ENCODE assay signal across 13 mouse cellular contexts in the genomic region with DNA sequence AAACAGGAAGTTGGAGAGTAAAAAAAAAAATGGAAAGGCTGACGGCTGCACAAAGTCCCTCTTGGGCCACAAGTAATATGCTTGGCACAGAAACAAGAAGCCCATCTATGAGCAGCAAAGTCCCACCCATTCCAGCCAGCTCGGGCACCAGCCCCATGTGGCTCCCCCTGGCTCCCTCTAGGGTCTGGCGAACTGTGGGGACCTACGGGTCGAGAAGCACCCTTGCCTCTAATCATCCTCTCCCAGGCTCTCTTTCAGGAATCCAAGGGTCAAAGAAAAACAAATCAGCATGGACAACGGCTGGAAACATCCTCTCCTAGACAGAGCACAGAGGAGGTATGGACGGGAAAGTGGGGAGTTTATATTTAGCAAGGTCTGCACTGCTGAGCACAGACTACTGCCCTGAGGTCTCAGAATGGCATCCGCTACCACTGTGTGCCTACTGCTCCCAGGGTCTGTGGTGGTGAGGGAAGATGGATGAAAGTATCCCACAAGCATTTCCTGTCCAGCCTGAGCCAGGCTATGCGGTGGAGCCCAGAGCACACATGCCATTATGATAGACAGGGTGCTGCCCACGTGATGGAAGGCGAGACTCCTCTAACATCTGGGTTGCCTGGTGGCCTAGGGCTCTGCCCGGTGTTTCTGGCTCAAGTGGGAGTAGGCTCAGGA.
DNase-seq lines count a peak whose midpoint lies in the region; ATAC-seq lines count a peak whose summit lies in the region.
"Had no signal": no experiment of that assay in that cellular context is flagged by ENCODE, and none has a peak within 500 bp of the region (broad histone marks: within the 10 kb centered on the region; RNA-seq: fewer than 3 reads in every experiment).

No protein-coding gene starts in this region.

- ATAC-seq in embryonic facial prominence, embryonic 13.5 days (ENCODE audit: insufficient number of reproducible peaks, insufficient read depth, low FRiP score, low TSS enrichment, low read depth) = peak; percentile 64; the same call in 1 of the 2 replicates
- ATAC-seq in hindbrain, embryonic 15.5 days (ENCODE audit: low FRiP score, low read depth) = peak; percentile 19; the same call in 1 of the 2 replicates
- no peak; the same call in 1 of the 2 replicates for ATAC-seq in hindbrain, embryonic 14.5 days (ENCODE audit: low FRiP score)
- peak; percentile 24; the same call in 1 of the 2 replicates for ATAC-seq in neural tube, embryonic 14.5 days (ENCODE audit: low read depth)

- peaks cover 11% of the 10 kb centered on the region for H3K4me1 ChIP-seq in embryonic facial prominence, embryonic 13.5 days
- peaks cover 5% of the 10 kb centered on the region for H3K4me1 ChIP-seq in embryonic facial prominence, embryonic 10.5 days
- no peaks in the 10 kb centered on the region for H3K4me1 ChIP-seq in hindbrain, embryonic 15.5 days (replicated peaks)
- H3K4me1 ChIP-seq in hindbrain, embryonic 14.5 days (replicated peaks; ENCODE audit: control insufficient read depth, insufficient read depth, low read length) = no peaks in the 10 kb centered on the region
- no peaks in the 10 kb centered on the region for H3K4me1 ChIP-seq in neural tube, embryonic 14.5 days (ENCODE audit: control insufficient read depth, insufficient read depth, low read length)

- H3K4me2 ChIP-seq in embryonic facial prominence, embryonic 13.5 days = no peak overlapping the region
- no peak overlapping the region for H3K4me2 ChIP-seq in hindbrain, embryonic 15.5 days
- no peak overlapping the region for H3K4me2 ChIP-seq in hindbrain, embryonic 14.5 days (replicated peaks)
- no peak overlapping the region for H3K4me2 ChIP-seq in neural tube, embryonic 14.5 days (ENCODE audit: low read depth, low read length)

- no peaks in the 10 kb centered on the region for H3K27me3 ChIP-seq in embryonic facial prominence, embryonic 13.5 days
- no peaks in the 10 kb centered on the region for H3K27me3 ChIP-seq in embryonic facial prominence, embryonic 10.5 days (replicated peaks; ENCODE audit: low read depth, poor library complexity, severe bottlenecking)
- H3K27me3 ChIP-seq in hindbrain, embryonic 15.5 days = no peaks in the 10 kb centered on the region
- no peaks in the 10 kb centered on the region for H3K27me3 ChIP-seq in hindbrain, embryonic 14.5 days (ENCODE audit: control insufficient read depth, insufficient read depth, low read length)
- no peaks in the 10 kb centered on the region for H3K27me3 ChIP-seq in neural tube, embryonic 14.5 days (ENCODE audit: control insufficient read depth, insufficient read depth, low read length)

- H3K9me3 ChIP-seq in embryonic facial prominence, embryonic 13.5 days = no peaks in the 10 kb centered on the region
- H3K9me3 ChIP-seq in embryonic facial prominence, embryonic 10.5 days = no peaks in the 10 kb centered on the region
- H3K9me3 ChIP-seq in hindbrain, embryonic 15.5 days = no peaks in the 10 kb centered on the region
- H3K9me3 ChIP-seq in hindbrain, embryonic 14.5 days (ENCODE audit: control insufficient read depth, low read length) = no peaks in the 10 kb centered on the region
- H3K9me3 ChIP-seq in neural tube, embryonic 14.5 days (ENCODE audit: control insufficient read depth, low read length) = no peaks in the 10 kb centered on the region
- H3K9me3 ChIP-seq: forebrain, embryonic 10.5 days had no signal

- no peaks in the 10 kb centered on the region; the same call in 1 of the 2 replicates for H3K36me3 ChIP-seq in embryonic facial prominence, embryonic 13.5 days
- no peaks in the 10 kb centered on the region for H3K36me3 ChIP-seq in embryonic facial prominence, embryonic 10.5 days (replicated peaks)
- H3K36me3 ChIP-seq in hindbrain, embryonic 15.5 days = no peaks in the 10 kb centered on the region; the same call in 1 of the 2 replicates
- no peaks in the 10 kb centered on the region for H3K36me3 ChIP-seq in hindbrain, embryonic 14.5 days (replicated peaks; ENCODE audit: control insufficient read depth, insufficient read depth)
- H3K36me3 ChIP-seq in neural tube, embryonic 14.5 days (ENCODE audit: control insufficient read depth, insufficient read depth, low read length) = no peaks in the 10 kb centered on the region
- H3K36me3 ChIP-seq: forebrain, embryonic 10.5 days had no signal

- DNase-seq in embryonic facial prominence, embryonic 10.5 days (ENCODE audit: low spot score) = no peak
- no peak for DNase-seq in hindbrain, embryonic 14.5 days (ENCODE audit: low spot score)
- DNase-seq in neural tube, embryonic 10.5 days (ENCODE audit: extremely low spot score, low spot score) = no peak
- no peak for DNase-seq in frontal cortex, postnatal 10 days (ENCODE audit: low spot score in 2 of 2)
- no peak for DNase-seq in cerebellum, adult 18-20 months
- DNase-seq: cerebellum, adult 11-12 months; embryo, embryonic 11 days; lung, postnatal 14 days; thymus, adult 18-20 months had no signal

- no peak overlapping the region for H3K4me3 ChIP-seq in embryonic facial prominence, embryonic 13.5 days
- H3K4me3 ChIP-seq in embryonic facial prominence, embryonic 10.5 days = no peak overlapping the region
- no peak overlapping the region for H3K4me3 ChIP-seq in hindbrain, embryonic 15.5 days
- no peak overlapping the region for H3K4me3 ChIP-seq in hindbrain, embryonic 14.5 days (replicated peaks; ENCODE audit: low read length)
- H3K4me3 ChIP-seq in neural tube, embryonic 14.5 days (ENCODE audit: low read depth, low read length) = no peak overlapping the region
- H3K4me3 ChIP-seq: forebrain, embryonic 10.5 days had no signal

- H3K9ac ChIP-seq in embryonic facial prominence, embryonic 13.5 days = no peak overlapping the region
- H3K9ac ChIP-seq in hindbrain, embryonic 15.5 days = no peak overlapping the region
- no peak overlapping the region for H3K9ac ChIP-seq in hindbrain, embryonic 14.5 days
- no peak overlapping the region for H3K9ac ChIP-seq in neural tube, embryonic 14.5 days (replicated peaks; ENCODE audit: low read depth, low read length)

- H3K27ac ChIP-seq in embryonic facial prominence, embryonic 13.5 days = no peak overlapping the region
- no peak overlapping the region for H3K27ac ChIP-seq in embryonic facial prominence, embryonic 10.5 days (replicated peaks)
- H3K27ac ChIP-seq in hindbrain, embryonic 15.5 days (replicated peaks) = no peak overlapping the region
- H3K27ac ChIP-seq in hindbrain, embryonic 14.5 days = no peak overlapping the region
- H3K27ac ChIP-seq in neural tube, embryonic 14.5 days (ENCODE audit: low read depth, low read length) = no peak overlapping the region
- H3K27ac ChIP-seq: forebrain, embryonic 10.5 days had no signal

- WGBS in embryonic facial prominence, embryonic 13.5 days = 76% methylated on average over 12 of the region's 12 CpGs
- WGBS in embryonic facial prominence, embryonic 10.5 days = 75% methylated on average over 12 of the region's 12 CpGs
- WGBS in hindbrain, embryonic 15.5 days = 75% methylated on average over 12 of the region's 12 CpGs
- WGBS in hindbrain, embryonic 14.5 days = 84% methylated on average over 12 of the region's 12 CpGs
- 81% methylated on average over 12 of the region's 12 CpGs for WGBS in neural tube, embryonic 14.5 days
